Mouse (Mus musculus): ENCODE measurements at regions not wholly inside any gene's neighbourhood (a gene's known extent, or its start where the extent isn't known, plus 50 kb on each side); places are given as distances from the start of the nearest gene placed in this dataset.

- ATAC-seq (ENCODE audit: insufficient number of reproducible peaks, low FRiP score, low TSS enrichment) = no peak
Measured at GRCm38 (mm10) chr3:156235955-156236354, 325.6 kb upstream of the Negr1 start.

- ATAC-seq (ENCODE audit: insufficient number of reproducible peaks, low FRiP score, low TSS enrichment) = no peak
Measured at GRCm38 (mm10) chr3:156252256-156252861, 309.2 kb upstream of the Negr1 start.

- ATAC-seq (ENCODE audit: insufficient number of reproducible peaks, low FRiP score, low TSS enrichment) = no peak
Measured at GRCm38 (mm10) chr3:156253172-156253934, 308.2 kb upstream of the Negr1 start.

DNA sequence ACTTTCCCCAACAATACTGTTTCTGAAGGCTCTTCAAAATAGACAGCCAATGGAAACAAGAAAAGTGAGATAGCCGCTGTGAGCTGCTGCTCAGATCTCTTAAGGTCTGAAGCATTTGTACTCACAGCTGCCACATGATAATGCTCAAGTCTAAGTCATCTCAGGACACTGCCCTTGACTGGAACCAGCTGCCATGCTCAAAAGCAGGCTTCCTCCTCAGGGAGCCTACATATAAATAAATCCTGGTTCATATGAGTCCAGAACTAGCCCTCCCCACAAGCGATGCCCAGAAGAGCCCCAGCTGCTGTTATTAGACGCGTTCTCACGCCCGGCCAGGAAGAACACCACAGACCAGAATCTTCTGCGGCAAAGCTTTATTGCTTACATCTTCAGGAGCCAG lies 304.9 kb upstream of the Negr1 start:
- ATAC-seq (ENCODE audit: insufficient number of reproducible peaks, low FRiP score, low TSS enrichment) = no peak

DNA sequence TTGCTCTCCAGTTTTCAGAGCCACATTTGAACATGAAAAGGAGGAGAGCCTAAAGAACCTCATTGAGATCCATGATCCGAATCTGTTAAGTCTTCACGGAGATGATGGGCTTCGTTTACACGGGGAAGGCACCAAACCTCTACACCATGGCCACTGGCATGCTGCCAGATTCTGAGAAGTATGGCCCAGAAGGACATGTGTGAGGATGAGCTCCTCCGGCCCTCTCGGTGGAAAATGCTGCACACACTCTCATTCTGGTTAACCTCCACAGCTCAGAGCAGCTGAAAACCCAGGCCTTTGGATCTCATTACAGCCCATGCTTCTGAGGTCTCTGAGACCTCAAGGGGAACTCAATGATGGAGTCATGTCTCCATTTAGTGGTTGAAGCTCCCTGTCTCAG lies 296.9 kb upstream of the Negr1 start:
- ATAC-seq (ENCODE audit: insufficient number of reproducible peaks, low FRiP score, low TSS enrichment) = no peak

DNA sequence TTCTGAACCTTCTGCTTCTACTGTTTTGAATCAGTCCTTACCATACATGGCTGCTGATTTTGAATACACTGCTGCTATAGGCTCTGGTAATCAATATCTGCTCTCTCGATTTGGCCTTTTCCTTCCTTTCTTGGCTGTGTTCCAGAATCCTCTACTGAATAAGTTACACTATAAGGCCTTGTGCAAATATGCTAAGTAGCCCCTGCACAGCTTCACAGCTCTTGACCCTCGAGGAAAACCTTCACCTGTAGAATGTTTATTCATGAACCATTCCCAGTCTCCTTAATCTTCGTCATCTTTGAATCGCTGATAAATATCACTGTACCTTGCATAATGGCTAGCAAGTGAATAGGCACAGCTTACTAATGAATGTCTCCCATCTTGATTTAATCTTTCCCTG lies 293.9 kb upstream of the Negr1 start:
- no peak for ATAC-seq (ENCODE audit: insufficient number of reproducible peaks, low FRiP score, low TSS enrichment)

DNA sequence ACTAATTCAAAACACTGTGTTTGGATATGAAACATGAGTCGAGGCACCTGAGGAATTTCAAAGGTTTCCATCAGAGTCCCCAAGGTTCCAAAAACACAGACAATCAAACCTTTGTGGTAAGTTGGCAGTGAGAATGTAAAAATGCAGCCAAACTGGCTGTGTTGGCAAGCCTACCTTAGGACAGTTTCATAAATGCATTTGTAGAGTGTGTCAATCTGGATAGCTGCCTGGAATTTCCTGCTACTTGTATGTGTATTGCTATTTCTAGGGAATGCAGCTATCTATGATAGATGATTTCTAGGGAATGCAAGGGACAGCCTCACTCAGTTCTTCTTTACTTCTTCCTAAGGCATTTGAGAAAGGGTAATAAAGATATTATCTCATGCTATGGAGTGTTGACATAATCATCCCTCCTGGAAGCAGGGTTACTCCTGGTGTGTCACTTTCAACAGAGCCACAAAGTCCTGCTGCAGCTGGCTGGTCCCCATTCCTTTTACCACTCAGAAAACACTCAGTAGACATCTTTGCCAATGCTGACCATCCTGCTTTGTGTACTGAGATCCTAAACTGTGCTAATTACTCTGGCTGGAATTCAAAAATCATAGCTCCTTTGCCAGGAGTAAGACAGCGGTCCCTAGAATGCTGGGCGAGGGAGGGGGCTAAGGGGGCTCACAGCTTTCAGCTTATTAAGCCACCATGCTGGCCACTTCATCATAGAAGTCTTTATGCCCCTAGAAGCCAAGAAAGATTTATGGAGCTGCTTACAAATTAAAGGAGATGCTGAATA lies 261.4 kb upstream of the Negr1 start:
- ATAC-seq (ENCODE audit: insufficient number of reproducible peaks, low FRiP score, low TSS enrichment) = no peak; the same call in 1 of the 2 replicates

DNA sequence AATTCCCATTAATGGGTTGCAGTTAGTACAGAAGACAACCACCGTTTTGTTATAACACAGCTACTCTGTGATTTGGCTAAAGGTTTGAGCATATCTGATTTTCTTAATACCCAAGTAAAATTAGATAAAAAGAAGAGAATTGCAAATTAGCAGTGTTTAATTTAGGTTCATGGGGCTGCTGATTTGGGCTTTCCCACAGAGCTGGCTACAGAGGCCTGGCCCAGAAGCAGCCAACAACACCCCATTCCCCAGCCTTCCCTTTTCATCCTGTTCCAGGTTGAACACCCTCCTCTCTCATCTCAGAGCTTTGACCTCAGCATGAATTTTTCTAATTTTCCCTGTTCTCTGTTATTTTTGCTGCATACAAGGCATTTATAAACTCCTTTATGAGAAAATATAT lies 260.3 kb upstream of the Negr1 start:
- ATAC-seq (ENCODE audit: insufficient number of reproducible peaks, low FRiP score, low TSS enrichment) = no peak

GRCm38 (mm10) chr3:156301745-156302144 lies 259.8 kb upstream of the Negr1 start:
- no peak for ATAC-seq (ENCODE audit: insufficient number of reproducible peaks, low FRiP score, low TSS enrichment)

- ATAC-seq (ENCODE audit: insufficient number of reproducible peaks, low FRiP score, low TSS enrichment) = no peak
Measured at GRCm38 (mm10) chr3:156304174-156304573, 257.4 kb upstream of the Negr1 start.

DNA sequence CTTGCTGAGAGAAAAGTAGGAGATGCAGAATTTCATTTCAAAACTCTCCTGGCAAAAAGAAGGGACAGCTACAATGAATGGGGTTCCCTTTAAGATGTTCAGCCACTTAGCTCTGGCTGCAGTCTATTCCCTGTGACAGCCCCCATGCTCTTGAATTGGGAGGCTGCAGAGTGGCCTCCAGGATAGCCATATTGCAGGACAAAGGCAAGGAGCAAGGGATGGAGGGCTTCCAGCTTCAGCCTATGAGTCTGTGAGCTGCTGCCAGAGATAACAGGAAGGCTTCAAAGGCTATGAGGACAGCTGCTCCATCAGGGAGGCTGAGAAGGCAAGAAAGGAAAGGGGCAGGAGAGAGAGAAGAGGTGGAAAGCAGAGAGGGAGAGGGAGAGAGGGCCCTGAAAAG lies 256.5 kb upstream of the Negr1 start:
- no peak for ATAC-seq (ENCODE audit: insufficient number of reproducible peaks, low FRiP score, low TSS enrichment)

GRCm38 (mm10) chr3:156335033-156335793 lies 226.4 kb upstream of the Negr1 start:
- no peak for ATAC-seq (ENCODE audit: insufficient number of reproducible peaks, low FRiP score, low TSS enrichment)

DNA sequence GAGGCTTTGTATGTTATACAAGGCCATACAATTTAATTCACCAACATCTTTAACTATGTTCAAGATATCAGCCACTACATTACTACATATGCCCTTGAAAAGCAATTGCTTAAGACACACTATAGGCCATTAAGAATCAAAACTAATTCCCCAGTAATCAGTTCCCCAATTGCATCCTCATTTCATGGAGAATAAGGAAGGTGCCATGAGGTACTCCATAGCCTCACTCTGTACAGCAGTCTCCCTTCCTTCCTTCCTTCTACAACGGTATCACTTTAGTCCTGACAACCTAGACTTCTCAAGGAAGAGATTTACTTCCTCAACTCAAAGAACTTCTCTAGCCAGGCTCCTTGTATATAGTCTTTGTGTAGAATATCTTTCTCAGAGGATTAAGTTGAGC lies 220.1 kb upstream of the Negr1 start:
- ATAC-seq (ENCODE audit: insufficient number of reproducible peaks, low FRiP score, low TSS enrichment) = no peak

DNA sequence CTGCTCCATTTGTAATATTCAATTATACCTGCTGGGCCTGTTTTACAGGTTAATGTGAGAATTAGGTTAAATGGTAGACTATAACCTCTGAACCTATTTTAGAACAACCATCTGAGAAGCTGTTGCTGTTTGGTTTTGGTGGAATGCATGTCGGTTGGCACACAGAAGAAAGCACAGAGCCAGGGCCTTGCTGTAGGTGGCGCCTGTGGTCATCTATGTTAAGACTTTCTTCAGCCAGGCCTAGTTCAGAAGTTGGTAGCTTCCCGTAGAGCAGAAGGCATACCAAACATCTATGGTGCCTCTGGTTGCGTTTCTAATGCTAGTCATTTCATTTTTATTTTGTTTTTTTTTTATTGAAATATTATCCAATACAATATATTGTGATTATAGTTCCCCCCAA lies 209.9 kb upstream of the Negr1 start:
- ATAC-seq (ENCODE audit: insufficient number of reproducible peaks, low FRiP score, low TSS enrichment) = 0 out of 2 replicates have a peak, but pooled peaks have one; percentile 52

DNA sequence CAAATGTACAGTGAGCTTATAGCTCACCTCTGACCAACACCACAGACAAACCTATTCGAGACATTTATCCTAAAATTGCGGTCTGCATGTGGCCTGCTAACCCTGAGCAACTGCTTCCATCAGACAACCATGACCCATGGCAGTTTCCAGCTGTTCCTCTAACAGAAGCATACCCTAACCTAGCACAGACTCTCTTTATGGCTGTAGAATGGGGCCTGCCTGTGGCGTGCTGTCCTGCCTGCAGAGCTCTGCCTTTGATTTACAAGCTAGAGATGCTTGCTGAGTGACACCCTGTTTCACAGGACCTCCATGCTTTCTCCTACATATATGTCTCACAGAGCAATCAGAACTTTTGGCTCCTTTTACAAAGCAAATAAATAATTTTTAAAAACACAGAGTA lies 208.2 kb upstream of the Negr1 start:
- ATAC-seq (ENCODE audit: insufficient number of reproducible peaks, low FRiP score, low TSS enrichment) = no peak

GRCm38 (mm10) chr3:156353841-156354473 lies 207.6 kb upstream of the Negr1 start:
- no peak for ATAC-seq (ENCODE audit: insufficient number of reproducible peaks, low FRiP score, low TSS enrichment)

DNA sequence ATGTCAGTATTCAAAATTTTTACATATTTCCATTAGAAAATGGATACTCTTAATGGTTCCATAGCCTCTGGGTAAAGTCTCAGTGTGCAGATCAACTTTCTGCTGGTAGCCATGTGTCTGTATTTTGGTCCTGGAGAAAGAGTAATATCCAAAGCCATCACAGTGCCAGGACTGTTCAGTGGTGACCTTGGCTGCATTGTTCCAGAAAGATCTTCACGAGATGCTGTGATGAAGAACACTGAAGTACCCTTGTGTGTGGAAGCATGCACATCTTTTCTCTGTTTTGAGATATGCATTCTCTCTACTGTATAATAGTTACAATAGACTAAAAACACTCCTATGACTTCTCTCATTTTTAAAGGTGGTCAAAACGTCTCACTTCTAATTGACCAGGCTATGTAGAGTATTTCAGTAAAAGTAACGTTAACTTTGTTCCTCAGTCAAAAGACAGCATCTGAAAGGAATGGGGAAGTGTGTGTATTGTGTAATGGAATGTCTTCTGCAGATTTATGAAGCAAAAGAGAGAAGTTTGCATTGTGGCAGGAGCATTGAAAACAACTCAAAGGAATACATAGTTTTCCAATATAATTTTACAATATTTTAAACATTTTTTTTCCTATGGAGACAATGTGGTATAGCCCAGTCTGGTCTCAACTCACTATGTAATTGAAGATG lies 192.8 kb upstream of the Negr1 start:
- ATAC-seq (ENCODE audit: insufficient number of reproducible peaks, low FRiP score, low TSS enrichment) = no peak

DNA sequence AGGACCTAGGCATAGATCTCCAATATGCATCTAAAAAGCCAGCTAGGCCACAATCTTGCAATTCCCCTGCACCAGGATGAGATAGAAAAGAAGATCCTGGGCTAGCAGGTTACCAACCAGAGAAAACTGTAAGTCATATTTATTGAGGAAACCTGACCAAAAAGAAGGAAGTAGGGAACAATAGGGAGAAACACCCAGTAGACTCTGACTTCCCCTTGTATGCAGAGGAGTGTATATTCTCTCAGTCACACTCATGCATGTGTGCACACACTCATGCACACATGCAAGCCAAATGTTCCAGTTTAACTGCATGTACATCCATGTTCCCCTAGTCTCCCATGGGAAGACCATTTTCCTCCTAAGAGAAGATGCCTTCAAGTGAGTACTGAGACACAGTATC lies 184.9 kb upstream of the Negr1 start:
- ATAC-seq (ENCODE audit: insufficient number of reproducible peaks, low FRiP score, low TSS enrichment) = no peak

GRCm38 (mm10) chr3:156382919-156383318 lies 178.7 kb upstream of the Negr1 start:
- no peak for ATAC-seq (ENCODE audit: insufficient number of reproducible peaks, low FRiP score, low TSS enrichment)

GRCm38 (mm10) chr3:156406136-156406535 lies 155.5 kb upstream of the Negr1 start:
- ATAC-seq (ENCODE audit: insufficient number of reproducible peaks, low FRiP score, low TSS enrichment) = no peak

Data from cerebellum, adult (tissue).